Comparison of ENCODE assay signal across 14 mouse cellular contexts in genomic region chr9:112102852-112103192, GRCm38 (mm10).
DNase-seq lines count a peak whose midpoint lies in the region; ATAC-seq lines count a peak whose summit lies in the region.
"Had no signal": no experiment of that assay in that cellular context is flagged by ENCODE, and none has a peak within 500 bp of the region (broad histone marks: within the 10 kb centered on the region; RNA-seq: fewer than 3 reads in every experiment).

No protein-coding gene starts in this region.

- no peak for DNase-seq in forebrain, embryonic 11.5 days (ENCODE audit: low spot score)
- DNase-seq in forebrain, embryonic 14.5 days (ENCODE audit: low spot score), result no peak
- DNase-seq in testis, postnatal 14 days (ENCODE audit: low spot score), result no peak
- DNase-seq in gastrocnemius, postnatal 4 days (ENCODE audit: low spot score in 2 of 2), result no peak
- DNase-seq: adrenal gland, adult 8-10 months; kidney, adult 8-10 months; lung, postnatal 36 days; thymus, postnatal 25 days had no signal

- peaks cover 15% of the 10 kb centered on the region for H3K4me1 ChIP-seq in forebrain, embryonic 13.5 days
- H3K4me1 ChIP-seq in forebrain, embryonic 11.5 days (replicated peaks; ENCODE audit: control insufficient read depth, insufficient read depth, low read length), result no peaks in the 10 kb centered on the region
- H3K4me1 ChIP-seq in forebrain, embryonic 14.5 days (ENCODE audit: control insufficient read depth, insufficient read depth, low read length), result peaks cover 5% of the 10 kb centered on the region; the same call in 1 of the 2 replicates
- H3K4me1 ChIP-seq in hindbrain, embryonic 13.5 days (replicated peaks), result peaks cover 25% of the 10 kb centered on the region
- peaks cover 22% of the 10 kb centered on the region for H3K4me1 ChIP-seq in midbrain, embryonic 15.5 days
- no peaks in the 10 kb centered on the region for H3K4me1 ChIP-seq in intestine, embryonic 15.5 days (replicated peaks)
- H3K4me1 ChIP-seq: heart, embryonic 13.5 days had no signal

- WGBS in forebrain, embryonic 13.5 days, result 58% methylated on average over 2 of the region's 2 CpGs
- 78% methylated on average over 2 of the region's 2 CpGs for WGBS in forebrain, embryonic 11.5 days
- WGBS in forebrain, embryonic 14.5 days, result 52% methylated on average over 2 of the region's 2 CpGs
- 60% methylated on average over 2 of the region's 2 CpGs for WGBS in hindbrain, embryonic 13.5 days
- WGBS in midbrain, embryonic 15.5 days, result 50% methylated on average over 2 of the region's 2 CpGs
- whole genome bisulfite sequencing in intestine, embryonic 15.5 days, result 73% methylated on average over 2 of the region's 2 CpGs

- H3K9me3 ChIP-seq in forebrain, embryonic 13.5 days (replicated peaks), result no peaks in the 10 kb centered on the region
- H3K9me3 ChIP-seq in forebrain, embryonic 11.5 days (ENCODE audit: control insufficient read depth, low read length), result no peaks in the 10 kb centered on the region
- no peaks in the 10 kb centered on the region for H3K9me3 ChIP-seq in forebrain, embryonic 14.5 days (replicated peaks; ENCODE audit: control insufficient read depth, low read length)
- H3K9me3 ChIP-seq in hindbrain, embryonic 13.5 days, result no peaks in the 10 kb centered on the region
- H3K9me3 ChIP-seq in midbrain, embryonic 15.5 days, result no peaks in the 10 kb centered on the region
- no peaks in the 10 kb centered on the region for H3K9me3 ChIP-seq in intestine, embryonic 15.5 days
- H3K9me3 ChIP-seq: heart, embryonic 13.5 days had no signal

- no peak overlapping the region for H3K4me3 ChIP-seq in forebrain, embryonic 13.5 days
- no peak overlapping the region for H3K4me3 ChIP-seq in forebrain, embryonic 11.5 days (ENCODE audit: low read depth, low read length)
- no peak overlapping the region for H3K4me3 ChIP-seq in forebrain, embryonic 14.5 days (ENCODE audit: low read depth, low read length)
- H3K4me3 ChIP-seq in hindbrain, embryonic 13.5 days, result no peak overlapping the region
- no peak overlapping the region for H3K4me3 ChIP-seq in midbrain, embryonic 15.5 days
- H3K4me3 ChIP-seq in intestine, embryonic 15.5 days (replicated peaks), result no peak overlapping the region
- H3K4me3 ChIP-seq: heart, embryonic 13.5 days had no signal

- no peaks in the 10 kb centered on the region for H3K36me3 ChIP-seq in forebrain, embryonic 13.5 days (ENCODE audit: poor library complexity, severe bottlenecking)
- H3K36me3 ChIP-seq in forebrain, embryonic 11.5 days (ENCODE audit: control insufficient read depth, insufficient read depth, low read length), result no peaks in the 10 kb centered on the region
- no peaks in the 10 kb centered on the region for H3K36me3 ChIP-seq in forebrain, embryonic 14.5 days (ENCODE audit: control insufficient read depth, insufficient read depth, low read length)
- H3K36me3 ChIP-seq in hindbrain, embryonic 13.5 days, result no peaks in the 10 kb centered on the region
- no peaks in the 10 kb centered on the region for H3K36me3 ChIP-seq in midbrain, embryonic 15.5 days (replicated peaks)
- H3K36me3 ChIP-seq in intestine, embryonic 15.5 days, result no peaks in the 10 kb centered on the region
- H3K36me3 ChIP-seq: heart, embryonic 13.5 days had no signal

- ATAC-seq in forebrain, embryonic 13.5 days, result no peak
- ATAC-seq in forebrain, embryonic 11.5 days (replicated peaks; ENCODE audit: low FRiP score), result no peak
- ATAC-seq in forebrain, embryonic 14.5 days, result no peak
- 0 out of 2 replicates have a peak, but pooled peaks have one; percentile 6 for ATAC-seq in hindbrain, embryonic 13.5 days (ENCODE audit: low FRiP score)
- peak; percentile 83; the same call in 1 of the 2 replicates for ATAC-seq in midbrain, embryonic 15.5 days (replicated peaks)
- ATAC-seq in intestine, embryonic 15.5 days, result no peak

- H3K9ac ChIP-seq in forebrain, embryonic 13.5 days, result no peak overlapping the region
- no peak overlapping the region for H3K9ac ChIP-seq in forebrain, embryonic 11.5 days (ENCODE audit: low read length)
- no peak overlapping the region for H3K9ac ChIP-seq in forebrain, embryonic 14.5 days (ENCODE audit: low read length)
- no peak overlapping the region for H3K9ac ChIP-seq in hindbrain, embryonic 13.5 days
- H3K9ac ChIP-seq in midbrain, embryonic 15.5 days, result no peak overlapping the region
- H3K9ac ChIP-seq in intestine, embryonic 15.5 days, result no peak overlapping the region
- H3K9ac ChIP-seq: heart, embryonic 13.5 days; liver, embryonic 14.5 days had no signal

- H3K4me2 ChIP-seq in forebrain, embryonic 13.5 days, result no peak overlapping the region
- H3K4me2 ChIP-seq in forebrain, embryonic 11.5 days (ENCODE audit: low read depth, low read length, severe bottlenecking), result no peak overlapping the region
- H3K4me2 ChIP-seq in forebrain, embryonic 14.5 days (ENCODE audit: low read length), result no peak overlapping the region
- H3K4me2 ChIP-seq in hindbrain, embryonic 13.5 days, result no peak overlapping the region
- H3K4me2 ChIP-seq in midbrain, embryonic 15.5 days, result no peak overlapping the region
- H3K4me2 ChIP-seq in intestine, embryonic 15.5 days (replicated peaks), result no peak overlapping the region
- H3K4me2 ChIP-seq: heart, embryonic 13.5 days had no signal

- peak overlapping the region; percentile 76 for H3K27ac ChIP-seq in forebrain, embryonic 13.5 days
- no peak overlapping the region for H3K27ac ChIP-seq in forebrain, embryonic 11.5 days (ENCODE audit: low read depth, low read length)
- peak overlapping the region; percentile 59 for H3K27ac ChIP-seq in forebrain, embryonic 14.5 days (ENCODE audit: low read depth, low read length)
- H3K27ac ChIP-seq in hindbrain, embryonic 13.5 days, result peak overlapping the region; percentile 71
- peak overlapping the region; percentile 57 for H3K27ac ChIP-seq in midbrain, embryonic 15.5 days
- no peak overlapping the region for H3K27ac ChIP-seq in intestine, embryonic 15.5 days
- H3K27ac ChIP-seq: heart, embryonic 13.5 days; liver, embryonic 14.5 days had no signal

- H3K27me3 ChIP-seq in forebrain, embryonic 13.5 days, result no peaks in the 10 kb centered on the region
- H3K27me3 ChIP-seq in forebrain, embryonic 11.5 days (ENCODE audit: control insufficient read depth, insufficient read depth, low read length), result no peaks in the 10 kb centered on the region
- H3K27me3 ChIP-seq in forebrain, embryonic 14.5 days (replicated peaks; ENCODE audit: control insufficient read depth, insufficient read depth, low read length), result no peaks in the 10 kb centered on the region
- H3K27me3 ChIP-seq in hindbrain, embryonic 13.5 days, result no peaks in the 10 kb centered on the region
- no peaks in the 10 kb centered on the region for H3K27me3 ChIP-seq in midbrain, embryonic 15.5 days (replicated peaks)
- H3K27me3 ChIP-seq in intestine, embryonic 15.5 days (replicated peaks), result no peaks in the 10 kb centered on the region
- H3K27me3 ChIP-seq: heart, embryonic 13.5 days had no signal

Comparison
In these comparisons a context has a peak if more than half of its experiments do, and no peak if none do; other contexts are left out.
1. H3K27ac ChIP-seq: peak in forebrain, embryonic 13.5 days (single experiment), forebrain, embryonic 14.5 days (single experiment), hindbrain, embryonic 13.5 days (single experiment) and midbrain, embryonic 15.5 days (single experiment); none in forebrain, embryonic 11.5 days (single experiment) and intestine, embryonic 15.5 days (single experiment).
2. ATAC-seq: peak in hindbrain, embryonic 13.5 days (single experiment) and midbrain, embryonic 15.5 days (single experiment); none in forebrain, embryonic 13.5 days (single experiment), forebrain, embryonic 11.5 days (single experiment), forebrain, embryonic 14.5 days (single experiment) and intestine, embryonic 15.5 days (single experiment).